Mouse (Mus musculus) lung, postnatal 25 days (tissue): Measurements from ENCODE around the gene Plekha7.

Experiments used
- DNase-seq: peaks from one replicate; pipeline ENCODE4 v3.0.0; 2022; ENCODE audit warnings: low spot score

Plekha7 gene

GRCm38 (mm10) chr7:116220103-116220707 lies 88.0 kb downstream of the Plekha7 start:
- no peak for DNase-seq

- DNase-seq = no peak
These were observed 90.4 kb downstream of the Plekha7 start for GRCm38 (mm10) chr7:116217747-116218146.

GRCm38 (mm10) chr7:116211904-116212303 lies 96.3 kb downstream of the Plekha7 start:
- DNase-seq = no peak

- no peak for DNase-seq
These were observed 98.1 kb downstream of the Plekha7 start for GRCm38 (mm10) chr7:116209926-116210631.

- no peak for DNase-seq
These were observed 99.3 kb downstream of the Plekha7 start for GRCm38 (mm10) chr7:116208880-116209279.

- no peak for DNase-seq
These were observed 101.2 kb downstream of the Plekha7 start for GRCm38 (mm10) chr7:116206806-116207571.

GRCm38 (mm10) chr7:116205451-116205850 lies 102.7 kb downstream of the Plekha7 start:
- DNase-seq = no peak

GRCm38 (mm10) chr7:116202033-116202681 lies 106.0 kb downstream of the Plekha7 start:
- no peak for DNase-seq

- no peak for DNase-seq
These were observed 107.2 kb downstream of the Plekha7 start for GRCm38 (mm10) chr7:116200951-116201351.

- no peak for DNase-seq
These were observed 107.6 kb downstream of the Plekha7 start for GRCm38 (mm10) chr7:116200544-116200943.

- DNase-seq = no peak
These were observed 109.3 kb downstream of the Plekha7 start for GRCm38 (mm10) chr7:116198902-116199301.

GRCm38 (mm10) chr7:116198407-116198806 lies 109.8 kb downstream of the Plekha7 start:
- DNase-seq = no peak

- no peak for DNase-seq
These were observed 111.0 kb downstream of the Plekha7 start for GRCm38 (mm10) chr7:116196974-116197679.

- DNase-seq = no peak
These were observed 113.2 kb downstream of the Plekha7 start for GRCm38 (mm10) chr7:116194996-116195395.

- no peak for DNase-seq
These were observed 115.2 kb downstream of the Plekha7 start for GRCm38 (mm10) chr7:116192966-116193365.

GRCm38 (mm10) chr7:116192096-116192595 lies 116.0 kb downstream of the Plekha7 start:
- no peak for DNase-seq

GRCm38 (mm10) chr7:116191138-116191537 lies 117.0 kb downstream of the Plekha7 start:
- DNase-seq = no peak

GRCm38 (mm10) chr7:116189708-116190107 lies 118.5 kb downstream of the Plekha7 start:
- DNase-seq = no peak

GRCm38 (mm10) chr7:116188391-116188790 lies 119.8 kb downstream of the Plekha7 start:
- no peak for DNase-seq

GRCm38 (mm10) chr7:116187521-116187920 lies 120.7 kb downstream of the Plekha7 start:
- no peak for DNase-seq

GRCm38 (mm10) chr7:116186847-116187246 lies 121.3 kb downstream of the Plekha7 start:
- no peak for DNase-seq

GRCm38 (mm10) chr7:116186156-116186555 lies 122.0 kb downstream of the Plekha7 start:
- no peak for DNase-seq
